Mouse (Mus musculus): ENCODE data around the gene Sp7. TPM values are rescaled to one million over a fixed set of nuclear protein-coding genes. Genes with fewer than 3 reads are reported as not detected.
"Not testable (repeated sequence)": the region's sequence is repeated elsewhere in the genome, so short reads cannot be mapped to it uniquely, and the experiment has no call there.

Gene Sp7
- total RNA-seq, 2 experiments from 2014 or later = 0.41 to 0.66 TPM

DNA sequence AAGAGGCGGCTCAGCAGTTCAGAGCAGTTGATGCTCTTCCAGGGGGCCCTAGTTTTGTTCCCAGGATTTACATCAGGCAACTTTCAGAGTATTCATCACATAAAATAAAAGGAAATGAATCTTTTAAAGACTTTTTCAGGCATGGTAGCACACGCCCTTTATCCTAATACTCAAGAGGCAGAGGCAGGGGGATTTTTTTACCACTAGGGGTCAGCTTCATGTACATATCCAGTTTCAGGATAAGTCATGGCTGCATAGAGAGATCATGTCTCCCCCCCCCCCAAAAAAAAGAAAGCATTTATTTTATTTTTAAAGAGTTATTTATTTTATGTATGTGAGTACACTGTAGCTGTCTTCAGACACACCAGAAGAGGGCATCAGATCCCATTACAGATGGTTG is 13.0 kb downstream of the Sp7 start:
- intact Hi-C loops (cut with DNase I) = no loop called here
- DNase-seq (ENCODE audit: low spot score in 2 of 2) = no peak

DNA sequence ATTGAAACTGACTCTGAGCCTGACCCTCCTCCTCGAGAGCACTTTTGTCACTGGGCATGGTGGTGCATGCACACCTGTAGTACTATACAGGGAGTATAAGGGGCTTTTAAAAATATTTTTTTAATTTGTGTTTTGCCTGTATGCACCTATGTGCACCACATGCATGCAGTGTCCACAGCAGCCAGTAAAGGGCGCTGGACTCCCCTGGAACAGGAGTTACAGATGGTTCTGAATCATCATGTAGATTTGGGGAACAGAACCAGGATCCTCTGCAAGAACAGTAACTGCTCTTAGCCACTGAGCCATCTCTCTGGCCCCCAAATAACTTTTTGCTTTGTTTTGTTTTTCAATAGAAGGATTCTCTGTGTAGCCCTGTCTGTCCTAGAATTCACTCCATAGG is 14.8 kb downstream of the Sp7 start:
- intact Hi-C loops (cut with DNase I) = no loop called here
- DNase-seq (ENCODE audit: low spot score in 2 of 2) = no peak

DNA sequence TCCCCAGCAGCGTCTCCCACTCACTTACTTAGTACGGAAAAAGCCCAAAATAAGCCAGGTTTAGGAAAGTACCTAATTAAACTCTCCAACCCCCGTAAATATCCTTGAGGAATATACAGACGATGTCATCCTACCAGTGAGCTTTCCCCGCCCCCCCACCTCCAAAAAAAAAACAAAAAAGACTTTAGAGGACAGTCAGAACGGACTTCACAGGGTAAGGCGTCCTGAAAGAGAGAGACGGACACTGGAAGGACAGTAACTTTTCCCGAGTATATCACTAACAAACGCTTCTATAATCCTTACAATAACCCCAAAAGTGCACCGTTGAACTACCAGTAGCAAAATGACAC is 16.1 kb downstream of the Sp7 start:
- DNase-seq (ENCODE audit: low spot score in 2 of 2) = no peak
- intact Hi-C loops (cut with DNase I) = no loop called here

DNA sequence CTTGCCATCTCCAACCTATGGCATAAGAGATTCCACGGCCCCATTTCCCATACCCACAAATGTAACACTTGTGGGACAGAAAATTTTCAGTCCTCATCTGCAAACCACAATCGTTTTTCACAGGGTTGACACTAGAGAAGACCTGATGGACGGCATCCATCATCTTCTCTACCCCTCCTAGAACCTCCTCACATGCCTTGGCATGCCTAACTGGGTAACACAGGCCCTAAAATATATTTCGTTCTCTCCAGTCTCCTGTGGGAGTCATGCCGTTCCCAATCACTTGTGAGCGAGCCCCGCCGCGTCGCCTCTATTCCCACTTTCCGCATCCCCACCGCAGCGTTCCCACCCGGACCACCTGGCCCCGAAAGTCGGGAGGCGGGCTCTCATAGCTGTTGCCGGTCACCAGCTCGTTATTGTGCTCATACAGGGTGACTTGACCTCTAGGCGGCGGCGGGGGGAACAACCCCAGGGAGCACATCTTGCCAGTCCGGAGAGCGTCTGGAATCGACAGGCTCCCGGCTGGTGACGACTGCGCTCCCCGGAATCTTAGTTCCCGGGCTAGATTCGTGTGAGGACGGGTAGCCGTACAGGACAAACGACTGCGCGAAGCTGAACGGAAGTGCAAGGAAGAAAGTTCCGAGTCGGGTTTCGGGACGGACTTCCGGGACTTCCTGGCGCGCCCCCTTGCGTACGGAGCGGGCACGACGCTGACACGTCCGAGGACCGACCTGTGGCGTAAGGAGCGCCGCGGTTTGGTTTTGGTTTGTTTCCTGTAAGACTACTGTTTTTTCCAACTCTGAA is 16.6 kb downstream of the Sp7 start, which contains the start of gene Aaas:
Aaas (minus strand) TSS at position 634 of the 804 bp plus-strand sequence.
- intact Hi-C loops (cut with DNase I) = no loop called here
- peak; percentile 94 to 96 for DNase-seq (ENCODE audit: low spot score in 2 of 2)

DNA sequence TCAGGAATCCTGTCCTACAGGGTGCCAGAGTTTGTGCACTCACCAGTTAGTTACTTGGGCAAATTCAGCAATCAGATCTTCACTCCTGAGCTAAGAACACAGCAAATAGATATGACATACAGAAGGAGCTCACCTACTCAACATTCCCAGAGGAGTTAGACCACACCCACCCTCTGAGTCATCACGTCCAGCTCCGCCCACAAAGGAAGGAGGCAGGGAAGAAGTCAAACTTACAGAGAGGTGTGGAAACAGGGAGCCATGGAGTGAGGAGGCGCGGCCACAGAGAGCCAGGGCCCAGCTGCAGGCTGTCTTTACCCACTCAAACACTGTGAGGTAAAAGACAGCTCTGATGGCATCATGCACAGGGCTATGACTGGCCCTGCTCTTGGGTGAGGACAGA is 20.5 kb downstream of the Sp7 start:
- no peak for DNase-seq (ENCODE audit: low spot score in 2 of 2)
- intact Hi-C loops (cut with DNase I) = no loop called here

DNA sequence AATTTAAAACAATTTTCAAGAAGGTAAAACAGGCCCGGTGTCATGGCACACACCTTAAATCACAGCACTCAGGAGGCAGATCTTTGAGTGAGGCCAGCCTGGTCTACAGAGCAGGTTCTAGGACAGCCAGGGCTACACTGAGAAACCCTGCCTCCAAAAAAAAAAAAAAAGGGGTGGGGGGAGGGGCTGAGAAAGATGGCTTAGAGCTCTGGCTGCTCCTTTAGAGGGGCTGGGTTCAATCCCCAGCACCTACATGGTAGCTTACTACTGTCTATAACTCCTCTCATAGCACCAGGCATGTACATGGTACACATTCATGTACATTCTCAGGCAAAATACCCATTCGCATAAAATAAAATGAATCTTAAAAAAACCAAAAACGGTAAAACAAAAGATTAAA is 22.5 kb downstream of the Sp7 start:
- DNase-seq (ENCODE audit: low spot score in 2 of 2) = no peak
- intact Hi-C loops (cut with DNase I) = loop anchor here (5.0 kb wide), 1 partner anchor 33 kb away; no protein-coding TSS in a partner anchor

DNA sequence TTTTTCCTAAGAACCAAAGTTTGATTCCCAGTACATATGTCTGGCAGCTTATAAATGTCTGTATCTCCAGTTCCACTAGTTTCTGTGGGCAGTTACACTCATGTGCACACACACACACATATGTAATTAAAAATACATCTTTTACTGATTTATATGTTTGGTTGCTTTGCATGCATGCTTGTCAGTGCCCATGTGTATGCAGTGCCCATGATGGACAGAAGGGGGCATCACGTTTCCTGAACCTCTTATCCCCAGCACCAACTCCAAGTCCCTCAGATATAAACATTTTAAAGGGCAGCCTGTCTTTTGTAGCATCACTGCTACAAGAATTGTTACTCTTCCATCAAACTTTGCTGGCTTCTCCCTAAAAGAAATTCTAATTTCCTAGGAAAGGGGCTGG is 25.4 kb downstream of the Sp7 start:
- intact Hi-C loops (cut with DNase I) = loop anchor here (5.0 kb wide), 1 partner anchor 36 kb away; no protein-coding TSS in a partner anchor
- DNase-seq (ENCODE audit: low spot score in 2 of 2) = peak in 1 of 2 experiments; percentile 27

DNA sequence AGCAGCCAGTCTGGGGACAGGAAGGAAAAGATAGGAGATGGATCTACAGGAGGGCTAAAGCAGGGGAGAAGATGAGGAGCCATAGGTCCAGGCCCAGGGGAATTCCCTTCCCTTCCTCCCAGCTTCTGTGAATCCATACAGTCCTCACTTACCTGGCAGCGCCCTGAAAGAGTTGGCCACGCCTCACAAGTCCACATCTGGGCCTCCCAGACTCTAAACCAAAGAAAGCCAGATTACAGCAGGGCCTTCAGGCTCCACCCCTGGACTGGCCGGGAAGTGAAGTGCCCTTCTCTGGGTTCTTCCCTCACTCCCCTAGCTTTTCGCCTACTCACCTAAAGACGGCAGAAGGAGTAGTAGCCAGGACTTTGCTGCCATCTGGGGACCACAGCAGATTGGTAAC is 27.4 kb downstream of the Sp7 start:
- intact Hi-C loops (cut with DNase I) = loop anchor here (5.0 kb wide), 1 partner anchor 38 kb away; no protein-coding TSS in a partner anchor
- no peak for DNase-seq (ENCODE audit: low spot score in 2 of 2)

DNA sequence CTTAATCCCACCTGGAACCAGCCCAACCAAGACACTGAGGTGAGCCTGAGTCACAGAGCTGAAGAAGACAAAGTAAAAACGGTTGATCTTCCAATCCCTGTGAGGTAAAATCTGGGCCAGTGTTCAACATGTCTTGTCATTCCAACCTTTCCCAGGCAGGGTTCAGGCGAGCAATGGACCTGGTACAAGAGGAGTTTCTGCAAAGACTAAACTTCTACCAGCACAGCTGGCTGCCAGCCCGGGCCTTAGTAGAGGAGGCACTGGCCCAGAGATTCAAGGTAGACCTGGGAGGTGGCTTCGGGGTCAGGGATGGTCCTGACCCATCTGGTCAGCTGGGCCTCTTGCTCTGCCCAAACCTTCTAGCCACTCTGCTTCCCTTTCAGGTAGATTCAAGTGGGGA is 30.0 kb downstream of the Sp7 start:
- intact Hi-C loops (cut with DNase I) = no loop called here
- DNase-seq (ENCODE audit: low spot score in 2 of 2) = no peak

DNA sequence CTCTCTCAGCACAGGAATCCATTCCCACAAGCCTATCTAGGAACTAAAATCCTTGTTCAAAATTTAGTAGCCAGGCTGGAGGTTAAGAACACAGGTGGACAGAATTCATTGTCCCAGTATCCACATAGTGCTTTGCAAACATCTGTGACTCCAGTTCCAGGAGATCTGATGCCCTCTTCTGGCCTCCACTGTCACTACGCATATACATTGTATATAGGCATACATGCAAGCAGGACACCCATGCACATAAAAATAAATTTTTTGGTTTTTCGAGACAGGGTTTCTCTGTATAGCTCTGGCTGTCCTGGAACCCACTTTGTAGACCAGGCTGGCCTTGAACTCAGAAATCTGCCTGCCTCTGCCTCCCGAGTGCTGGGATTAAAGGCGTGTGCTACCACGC is 31.1 kb downstream of the Sp7 start:
- intact Hi-C loops (cut with DNase I) = not testable (repeated sequence)
- peak in 1 of 2 experiments; percentile 18 for DNase-seq (ENCODE audit: low spot score in 2 of 2)

DNA sequence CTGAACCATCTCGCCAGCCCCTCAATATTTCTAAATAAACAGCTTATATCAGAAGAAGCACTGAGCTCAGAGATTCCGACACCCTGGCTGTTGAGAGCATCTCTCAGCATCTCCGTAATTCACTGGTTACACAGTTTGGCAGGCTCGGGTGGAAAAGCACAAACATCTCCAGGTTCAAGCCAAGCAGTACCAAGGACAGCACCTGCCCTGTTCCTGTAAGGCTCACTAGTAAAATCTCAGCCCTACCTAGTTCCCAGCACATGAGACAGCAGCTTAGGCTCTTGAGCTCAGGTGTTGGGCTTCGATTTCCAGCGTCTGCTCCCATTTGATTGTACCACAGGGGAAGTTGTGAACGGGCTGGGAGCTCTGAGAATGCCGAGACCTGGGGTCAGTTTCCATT is 31.7 kb downstream of the Sp7 start:
- intact Hi-C loops (cut with DNase I) = no loop called here

DNA sequence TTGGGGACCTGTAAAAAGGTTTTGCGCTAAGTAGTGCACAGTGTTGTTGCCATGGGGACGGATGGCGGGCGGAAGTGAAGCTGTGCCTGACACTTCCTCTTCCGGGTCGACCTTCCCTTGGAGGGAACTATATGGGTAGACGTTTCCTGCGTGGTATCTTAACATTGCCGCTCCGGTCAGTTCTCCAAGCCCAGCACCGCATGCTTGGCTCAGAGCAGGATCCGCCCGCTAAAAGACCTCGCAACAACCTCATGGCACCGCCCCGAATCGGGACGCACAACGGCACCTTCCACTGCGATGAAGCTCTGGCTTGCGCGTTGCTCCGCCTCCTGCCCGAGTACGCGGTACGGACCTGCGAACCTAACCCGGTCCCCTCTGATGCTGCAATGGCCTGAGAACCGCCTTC is 35.4 kb downstream of the Sp7 start, which contains the start of gene Myg1:
Myg1 (plus strand) TSS at position 100 of the 406 bp plus-strand sequence.
- peak; percentile 85 to 89 for DNase-seq (ENCODE audit: low spot score in 2 of 2)
- intact Hi-C loops (cut with DNase I) = no loop called here

More for the DNA sequence above, 31.7 kb downstream of the Sp7 start:
- DNase-seq (ENCODE audit: low spot score in 2 of 2) = no peak

DNA sequence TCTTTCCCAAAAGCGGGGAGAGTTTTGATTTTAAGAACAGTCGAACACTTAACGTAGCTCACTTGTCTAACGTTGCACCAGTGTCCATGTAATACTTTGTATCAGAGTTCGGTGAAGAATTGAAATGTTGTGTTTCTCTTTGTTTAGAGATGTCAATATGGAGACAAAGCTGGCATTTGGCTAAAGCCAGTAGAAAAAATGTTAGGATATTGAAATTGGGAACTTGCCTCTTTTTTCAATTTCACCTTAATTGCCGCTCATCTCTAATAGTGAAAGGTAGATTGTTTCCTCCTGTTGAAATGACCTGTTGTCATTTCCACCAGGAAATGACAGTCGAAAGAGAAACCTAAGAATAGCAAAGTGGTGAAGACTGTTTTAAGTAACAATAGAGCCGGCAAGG is 40.1 kb downstream of the Sp7 start:
- no peak for DNase-seq (ENCODE audit: low spot score in 2 of 2)
- intact Hi-C loops (cut with DNase I) = no loop called here

DNA sequence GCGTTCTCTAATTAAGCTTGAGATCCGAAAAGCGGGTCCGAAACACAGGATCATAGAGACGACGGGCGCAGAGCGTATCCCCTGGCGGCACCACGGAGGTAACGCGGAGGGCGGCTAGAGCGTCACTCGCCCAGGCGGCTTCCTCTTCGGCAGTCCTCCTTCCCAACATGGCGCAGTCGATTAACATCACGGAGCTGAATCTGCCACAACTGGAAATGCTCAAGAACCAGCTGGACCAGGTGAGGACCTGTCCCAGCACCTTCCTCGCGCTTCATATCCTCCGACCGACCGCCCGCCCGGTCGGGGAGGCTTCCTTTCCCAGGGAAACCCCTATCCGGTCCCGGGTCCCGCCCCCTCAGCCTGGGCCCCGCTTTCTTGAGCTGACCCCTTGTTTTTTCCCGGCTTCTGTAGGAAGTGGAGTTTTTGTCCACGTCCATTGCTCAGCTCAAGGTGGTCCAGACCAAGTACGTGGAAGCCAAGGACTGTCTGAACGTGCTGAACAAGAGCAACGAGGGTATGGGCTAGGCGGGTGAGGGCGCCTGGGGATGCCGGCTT is 40.9 kb downstream of the Sp7 start, which contains the start of gene Pfdn5:
Pfdn5 (plus strand) TSS at position 95 of the 555 bp plus-strand sequence.
- intact Hi-C loops (cut with DNase I) = no loop called here
- peak; percentile 90 to 91 for DNase-seq (ENCODE audit: low spot score in 2 of 2)

DNA sequence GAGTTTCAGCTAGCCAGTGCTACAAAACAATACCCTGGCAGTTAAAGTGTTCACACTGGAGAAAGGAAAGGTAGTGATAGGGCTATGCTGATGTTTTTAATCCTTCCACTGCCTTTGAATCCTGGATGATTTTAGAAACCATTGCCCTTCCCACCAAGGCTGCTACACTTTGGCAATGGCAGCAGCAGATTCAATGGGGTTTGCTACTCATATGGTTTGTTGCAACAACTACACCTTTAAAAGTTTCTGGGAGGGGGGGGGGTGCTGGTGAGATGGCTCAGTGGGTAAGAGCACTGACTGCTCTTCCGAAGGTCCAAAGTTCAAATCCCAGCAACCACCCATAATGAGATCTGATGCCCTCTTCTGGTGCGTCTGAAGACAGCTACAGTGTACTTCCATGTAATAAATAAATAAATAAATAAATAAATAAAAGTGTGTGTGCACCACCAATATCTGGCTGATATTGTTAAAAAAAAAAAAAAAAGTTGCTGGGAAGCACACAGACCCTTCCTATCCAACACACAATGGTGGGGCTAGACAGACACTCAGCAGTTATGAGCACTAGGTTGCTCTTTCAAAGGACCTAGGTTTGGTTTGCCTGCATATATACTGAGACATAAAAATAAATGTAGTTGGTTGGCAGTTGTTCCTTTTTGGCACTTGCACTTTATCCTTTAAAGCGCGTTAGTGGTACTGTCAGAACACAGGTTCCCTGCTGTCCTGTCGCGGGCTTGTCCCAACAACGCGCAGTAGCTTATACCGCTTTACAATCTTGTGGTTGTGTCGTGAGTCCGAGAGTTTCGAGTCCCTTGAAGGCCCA is 42.1 kb downstream of the Sp7 start:
- intact Hi-C loops (cut with DNase I) = no loop called here
- DNase-seq (ENCODE audit: low spot score in 2 of 2) = no peak

DNA sequence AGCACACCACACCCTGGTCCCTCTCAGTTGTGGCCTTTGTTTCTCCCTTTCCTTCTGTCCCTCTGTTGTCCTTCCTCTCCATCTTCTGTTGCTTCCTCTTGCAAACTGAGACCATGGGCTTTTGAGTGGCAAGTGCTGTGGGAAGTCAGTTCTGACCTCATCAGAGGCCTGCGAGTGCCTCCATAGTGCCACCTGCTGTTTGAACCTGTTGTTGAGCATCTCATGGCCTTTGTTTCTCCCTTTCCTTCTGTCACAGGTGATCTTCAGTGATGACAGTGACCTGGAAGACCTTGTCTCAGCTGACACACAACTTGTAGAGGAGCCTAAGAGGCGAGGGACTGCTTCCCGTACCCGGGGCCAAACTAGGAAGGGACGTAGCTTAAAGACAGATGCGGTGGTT is 50.7 kb downstream of the Sp7 start:
- DNase-seq (ENCODE audit: low spot score in 2 of 2) = peak; percentile 47 to 69
- intact Hi-C loops (cut with DNase I) = loop anchor here (1.0 to 5.0 kb wide), 2 partner anchors 29 to 74 kb away; no protein-coding TSS in a partner anchor

DNA sequence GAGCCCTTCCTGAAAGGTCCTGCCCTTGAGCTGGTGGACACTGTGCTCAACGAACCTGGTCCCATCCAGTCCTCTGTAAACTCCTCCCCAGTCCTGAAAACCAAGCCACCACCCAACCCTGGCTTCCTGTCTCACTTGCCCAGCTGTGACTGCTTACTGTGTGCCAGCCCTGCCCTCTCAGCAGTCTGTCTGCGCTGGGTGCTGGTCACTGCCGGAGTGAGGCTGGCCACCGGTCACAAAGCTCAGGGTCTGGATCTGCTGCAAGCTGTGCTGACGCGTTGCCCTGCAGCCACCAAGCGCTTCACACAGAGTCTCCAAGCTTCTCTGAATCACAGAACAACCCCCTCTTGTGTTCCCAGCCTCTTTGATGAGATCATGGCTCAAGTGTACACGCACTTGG is 51.7 kb downstream of the Sp7 start:
- intact Hi-C loops (cut with DNase I) = loop anchor here (5.0 kb wide), 1 partner anchor 73 kb away; no protein-coding TSS in a partner anchor
- peak in 1 of 2 experiments; percentile 12 for DNase-seq (ENCODE audit: low spot score in 2 of 2)

DNA sequence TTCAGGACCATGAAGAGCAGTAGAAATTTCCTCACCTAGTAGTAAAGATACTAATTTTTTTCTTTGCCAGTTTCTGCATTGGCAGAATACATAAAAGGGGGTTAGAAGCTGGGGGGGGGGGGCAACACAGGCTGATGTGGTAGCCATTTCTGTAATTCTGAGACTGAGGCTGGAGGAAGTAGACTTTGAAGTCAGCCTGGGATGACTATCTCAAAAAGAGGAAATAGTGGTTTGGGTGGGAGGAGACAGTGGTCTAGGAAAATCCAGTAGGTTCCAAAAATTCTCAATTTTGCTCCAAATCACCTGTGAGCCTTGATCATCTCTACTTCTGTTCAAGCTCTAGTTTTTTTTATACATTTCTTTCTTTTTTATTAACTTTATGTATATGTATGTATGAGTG is 55.5 kb downstream of the Sp7 start:
- DNase-seq (ENCODE audit: low spot score in 2 of 2) = no peak
- intact Hi-C loops (cut with DNase I) = no loop called here

DNA sequence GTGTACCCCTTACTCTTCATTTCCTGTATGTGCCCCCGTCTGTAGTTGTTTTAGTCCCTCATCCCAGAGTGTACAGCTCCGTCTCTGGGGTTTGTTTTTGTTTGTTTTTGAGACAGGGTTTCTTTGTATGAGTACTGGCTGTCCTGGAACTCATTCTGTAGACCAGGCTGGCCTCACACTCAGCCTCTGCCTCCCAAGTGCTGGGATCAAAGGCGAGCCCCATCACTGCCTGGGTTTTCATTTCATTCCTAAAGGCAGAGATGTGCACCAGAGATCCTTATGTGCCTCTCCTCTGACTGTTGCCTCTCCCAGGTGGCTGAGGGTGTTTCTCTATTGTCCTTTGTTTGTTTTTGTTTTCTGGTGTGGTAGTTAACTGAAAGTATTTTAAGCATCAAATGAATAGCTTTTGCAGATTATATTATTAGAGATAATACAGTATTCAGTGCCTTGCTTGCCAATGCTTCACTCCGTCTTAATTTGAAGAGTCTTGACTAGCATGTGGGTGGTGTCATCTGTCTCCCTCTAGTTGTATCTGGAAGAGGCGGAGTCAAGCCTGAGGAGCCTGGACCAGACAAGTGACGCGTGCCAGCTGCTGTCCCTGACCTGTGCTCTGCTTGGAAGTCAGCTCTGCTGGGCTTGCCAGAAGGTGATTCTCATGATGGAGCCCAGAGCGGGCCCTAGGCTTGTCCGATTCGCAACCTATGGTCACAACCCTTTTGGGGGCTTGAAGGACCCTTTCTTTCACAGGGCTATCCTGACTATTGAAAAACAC is 56.7 kb downstream of the Sp7 start:
- intact Hi-C loops (cut with DNase I) = no loop called here
- DNase-seq (ENCODE audit: low spot score in 2 of 2) = no peak
